Mouse (Mus musculus) granulocyte monocyte progenitor cell, adult 5-6 weeks (primary cell): Measurements from ENCODE around the gene 4930451I11Rik. TPM values are rescaled to one million over a fixed set of nuclear protein-coding genes. Genes with fewer than 3 reads are reported as not detected.

ENCODE experiments used
- ATAC-seq: replicated peaks from 2 replicates; pipeline ENCODE4 v1.8.0; 2016; ENCODE audit warnings: mild to moderate bottlenecking, moderate TSS enrichment, inconsistent platforms; ENCODE audit not compliant: poor library complexity, severe bottlenecking
- total RNA-seq, 2 experiments: library from RNA; stranded (forward) in 1 of 2; stranded (reverse) in 1 of 2; fragments of 200-712, 200-1000 nt in 1 of 2; fragments of >200 nt in 1 of 2; fragmentation: Nextera tagmentation in 1 of 2; gene quantifications; 2 replicates each; pipeline ENCODE4 v1.2.3; 2014 to 2017

The 4930451I11Rik gene
- total RNA-seq, 2 experiments from 2014 or later: not detected

GRCm38 (mm10) chr7:126801057-126801422 lies 30.4 kb downstream of the 4930451I11Rik start:
- ATAC-seq: no peak

- ATAC-seq: no peak
These were observed 31.0 kb downstream of the 4930451I11Rik start for GRCm38 (mm10) chr7:126800269-126801056.

- peak; percentile 57 for ATAC-seq
These were observed 31.8 kb downstream of the 4930451I11Rik start for GRCm38 (mm10) chr7:126799468-126800268.

GRCm38 (mm10) chr7:126799050-126799467 lies 32.4 kb downstream of the 4930451I11Rik start:
- ATAC-seq: peak; percentile 77

- ATAC-seq: peak; percentile 54
These were observed 33.1 kb downstream of the 4930451I11Rik start for GRCm38 (mm10) chr7:126798127-126799049.

GRCm38 (mm10) chr7:126797411-126798126 lies 33.9 kb downstream of the 4930451I11Rik start, which contains the start of gene Fam57b:
Fam57b (plus strand) TSS chr7:126797668.
- ATAC-seq: peak; percentile 15

GRCm38 (mm10) chr7:126796350-126796932 lies 35.0 kb downstream of the 4930451I11Rik start:
- no peak for ATAC-seq

GRCm38 (mm10) chr7:126795387-126796317 lies 35.8 kb downstream of the 4930451I11Rik start:
- no peak for ATAC-seq

GRCm38 (mm10) chr7:126794271-126794605 lies 37.2 kb downstream of the 4930451I11Rik start:
- ATAC-seq: no peak

GRCm38 (mm10) chr7:126793456-126794270 lies 37.8 kb downstream of the 4930451I11Rik start:
- ATAC-seq: no peak

- ATAC-seq: no peak
These were observed 38.6 kb downstream of the 4930451I11Rik start for GRCm38 (mm10) chr7:126792721-126793443.

GRCm38 (mm10) chr7:126791851-126792720 lies 39.4 kb downstream of the 4930451I11Rik start, which contains the start of gene Ppp4c:
Ppp4c (minus strand) TSS chr7:126792496.
- peak; percentile 93 for ATAC-seq

GRCm38 (mm10) chr7:126789141-126789540 lies 42.3 kb downstream of the 4930451I11Rik start:
- no peak for ATAC-seq

GRCm38 (mm10) chr7:126786142-126786541 lies 45.3 kb downstream of the 4930451I11Rik start:
- no peak for ATAC-seq

GRCm38 (mm10) chr7:126785056-126785455 lies 46.4 kb downstream of the 4930451I11Rik start:
- no peak for ATAC-seq

GRCm38 (mm10) chr7:126784469-126784868 lies 47.0 kb downstream of the 4930451I11Rik start:
- ATAC-seq: no peak
